Mouse (Mus musculus): Measurements from ENCODE around the gene Cacna2d1.
A peak's percentile ranks its signal among the peaks of the same experiment; 100 is the strongest.

DNA sequence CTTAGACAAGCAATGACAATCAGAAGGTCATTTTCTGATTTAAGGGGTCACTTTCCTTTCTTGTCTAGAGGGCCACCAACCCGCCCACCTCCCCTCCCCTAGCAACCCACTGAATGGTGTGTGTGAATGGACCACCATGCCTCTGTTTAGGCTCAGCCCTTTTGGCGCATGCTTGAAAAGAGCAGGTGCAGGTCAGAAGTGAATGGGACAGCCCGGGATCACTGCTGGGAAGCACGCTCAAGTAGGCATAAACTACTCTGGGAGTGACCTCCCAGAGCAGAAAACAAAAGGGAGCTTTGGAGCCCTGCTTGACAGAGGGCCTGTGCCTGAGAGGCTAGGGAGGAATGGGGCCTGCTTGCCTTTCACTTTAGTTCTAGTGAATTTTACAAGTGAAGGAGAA, 51.4 kb downstream of the Cacna2d1 start:
- TF ChIP-seq MAX (IDR thresholded peaks at IDR 0.05; ENCODE audit: low read depth), result no peak
- no peak for TF ChIP-seq TCF3 (IDR thresholded peaks at IDR 0.05; ENCODE audit: insufficient read length, low read depth)
- no peak for TF ChIP-seq USF1 (IDR thresholded peaks at IDR 0.05; ENCODE audit: low read depth)
- no peak for TF ChIP-seq POLR2A (IDR thresholded peaks at IDR 0.05; ENCODE audit: insufficient read length, low read depth)
- no peak for TF ChIP-seq TCF12 (IDR thresholded peaks at IDR 0.05; ENCODE audit: insufficient read depth, poor library complexity, severe bottlenecking)
- TF ChIP-seq POLR2AphosphoS2 (IDR thresholded peaks at IDR 0.05; ENCODE audit: insufficient read length, low read depth), result no peak
- TF ChIP-seq REST (IDR thresholded peaks at IDR 0.05; ENCODE audit: insufficient read depth, insufficient read length), result no peak
- no peak for TF ChIP-seq E2F4 (IDR thresholded peaks at IDR 0.05; ENCODE audit: insufficient read depth)
- peak in 1 of 3 experiments; percentile 23 for TF ChIP-seq MYOG (IDR thresholded peaks at IDR 0.05; ENCODE audit: control insufficient read depth in 1 of 3, insufficient read depth in 1 of 3, insufficient read length in 2 of 3, low read depth in 2 of 3)
- TF ChIP-seq SRF (IDR thresholded peaks at IDR 0.05; ENCODE audit: control insufficient read depth, insufficient read length, low read depth), result no peak
- peak in 2 of 3 experiments; percentile 39 to 55 for TF ChIP-seq MYOD1 (IDR thresholded peaks at IDR 0.05; ENCODE audit: control insufficient read depth in 1 of 3, insufficient read length in 2 of 3, low read depth in 2 of 3)
